Mouse (Mus musculus) urinary bladder, postnatal 25 days (tissue): ENCODE measurements around the gene Nppa.
A peak's percentile ranks its signal among the peaks of the same experiment; 100 is the strongest.
"Not testable (repeated sequence)": the region's sequence is repeated elsewhere in the genome, so short reads cannot be mapped to it uniquely, and the experiment has no call there.

ENCODE experiments used
- DNase-seq: peaks from one replicate; pipeline ENCODE4 v3.0.0; 2022; ENCODE audit warnings: low spot score

The Nppa gene

GRCm38 (mm10) chr4:148012216-148012615 is 11.7 kb downstream of the Nppa start:
- DNase-seq: no peak

- DNase-seq: no peak
Measured at GRCm38 (mm10) chr4:148015418-148015817, 14.9 kb downstream of the Nppa start.

GRCm38 (mm10) chr4:148016981-148017380 is 16.5 kb downstream of the Nppa start:
- DNase-seq: no peak

- DNase-seq: no peak
Measured at GRCm38 (mm10) chr4:148018410-148018809, 17.9 kb downstream of the Nppa start.

GRCm38 (mm10) chr4:148024003-148024402 is 23.5 kb downstream of the Nppa start:
- no peak for DNase-seq

- DNase-seq: no peak
Measured at GRCm38 (mm10) chr4:148029297-148029696, 28.8 kb downstream of the Nppa start.

- no peak for DNase-seq
Measured at GRCm38 (mm10) chr4:148030506-148030905, 30.0 kb downstream of the Nppa start.

GRCm38 (mm10) chr4:148033858-148034410 is 33.4 kb downstream of the Nppa start:
- no peak for DNase-seq

- no peak for DNase-seq
Measured at GRCm38 (mm10) chr4:148035440-148035839, 34.9 kb downstream of the Nppa start.

- no peak for DNase-seq
Measured at GRCm38 (mm10) chr4:148038079-148038599, 37.6 kb downstream of the Nppa start.

GRCm38 (mm10) chr4:148038600-148039253 is 38.2 kb downstream of the Nppa start, which contains the start of the genes Clcn6 and Mthfr:
Gene Clcn6 (minus strand): TSS chr4:148038821.
Gene Mthfr (plus strand): TSS chr4:148039077.
- peak; percentile 99 for DNase-seq

- DNase-seq: peak; percentile 15
Measured at GRCm38 (mm10) chr4:148039254-148040028, 38.9 kb downstream of the Nppa start.

GRCm38 (mm10) chr4:148040029-148040830 is 39.7 kb downstream of the Nppa start:
- no peak for DNase-seq

- peak; percentile 50 for DNase-seq
Measured at GRCm38 (mm10) chr4:148040933-148041610, 40.5 kb downstream of the Nppa start.

- DNase-seq: peak; percentile 8
Measured at GRCm38 (mm10) chr4:148041611-148042191, 41.2 kb downstream of the Nppa start.

GRCm38 (mm10) chr4:148043327-148043726 is 42.8 kb downstream of the Nppa start:
- not testable (repeated sequence) for DNase-seq

- DNase-seq: no peak
Measured at GRCm38 (mm10) chr4:148044113-148044512, 43.6 kb downstream of the Nppa start.

- DNase-seq: no peak
Measured at GRCm38 (mm10) chr4:148046450-148047031, 46.0 kb downstream of the Nppa start.

- not testable (repeated sequence) for DNase-seq
Measured at GRCm38 (mm10) chr4:148050396-148050914, 49.9 kb downstream of the Nppa start.

GRCm38 (mm10) chr4:148051046-148051776 is 50.7 kb downstream of the Nppa start:
- no peak for DNase-seq
